Mouse (Mus musculus) midbrain, embryonic 14.5 days (tissue): ENCODE measurements around the gene Fam83e. TPM values are rescaled to one million over a fixed set of nuclear protein-coding genes. Genes with fewer than 3 reads are reported as not detected.

Source experiments
- ATAC-seq: fragments of 200-750 bp; cut with Nextera tagmentation; 2 replicates; pipeline ENCODE4 v1.8.0; 2017; ENCODE audit warnings: moderate number of reproducible peaks, moderate library complexity; ENCODE audit not compliant: low FRiP score, low TSS enrichment
- DNase-seq: peaks from one replicate; pipeline ENCODE4 v3.0.0-alpha.2; 2015
- H3K27ac ChIP-seq: fragments of 300-500 bp; sonication (generic); replicated peaks from 2 replicates; pipeline ENCODE4 v1.5.1; 2014; ENCODE audit warnings: mild to moderate bottlenecking, low read depth, low read length, moderate library complexity
- H3K27me3 ChIP-seq: fragments of 300-500 bp; sonication (generic); 2 replicates; pipeline ENCODE4 v1.6.1; 2014; ENCODE audit warnings: low read length, control low read depth, mixed read lengths; ENCODE audit not compliant: control insufficient read depth, insufficient read depth
- H3K36me3 ChIP-seq: fragments of 300-500 bp; sonication (generic); 2 replicates; pipeline ENCODE4 v1.6.1; 2014; ENCODE audit warnings: low read length, control low read depth; ENCODE audit not compliant: control insufficient read depth, insufficient read depth
- H3K4me1 ChIP-seq: fragments of 300-500 bp; sonication (generic); 2 replicates; pipeline ENCODE4 v1.6.1; 2014; ENCODE audit warnings: mild to moderate bottlenecking, antibody characterized with exemption, low read length, control low read depth; ENCODE audit not compliant: control insufficient read depth, insufficient read depth
- H3K4me2 ChIP-seq: fragments of 300-500 bp; sonication (generic); 2 replicates; pipeline ENCODE4 v1.6.1; 2014; ENCODE audit warnings: mild to moderate bottlenecking, low read length, moderate library complexity
- H3K4me3 ChIP-seq: fragments of 300-500 bp; sonication (generic); replicated peaks from 2 replicates; pipeline ENCODE4 v1.5.1; 2014; ENCODE audit warnings: low read depth, low read length
- H3K9ac ChIP-seq: fragments of 300-500 bp; sonication (generic); replicated peaks from 2 replicates; pipeline ENCODE4 v1.6.1; 2014; ENCODE audit warnings: mild to moderate bottlenecking, low read length, moderate library complexity
- H3K9me3 ChIP-seq: fragments of 300-500 bp; sonication (generic); 2 replicates; pipeline ENCODE4 v1.6.1; 2016; ENCODE audit warnings: low read length, control low read depth, mixed read lengths; ENCODE audit not compliant: control insufficient read depth
- WGBS: fragments of 180-500 bp; shearing (Covaris S2); extraction: QIAGEN DNeasy Blood & Tissue Kit; methylation state at CpG from one replicate; pipeline ENCODE4 v1.1.7; 2014; 5-methylcytosine and 5-hydroxymethylcytosine counted together
- polyA plus RNA-seq: library from polyadenylated mRNA; unstranded; fragments of >200 nt; fragmentation: Nextera tagmentation; extraction: Ambion mirVana; gene quantifications from 2 replicates; pipeline ENCODE4 v1.2.1, GENCODE M21; 2014

Fam83e gene
- polyA plus RNA-seq, 1 experiment from 2014 or later, result 0.46 TPM

- ATAC-seq, result no peak
- no peak overlapping the region for H3K9ac ChIP-seq
- H3K9me3 ChIP-seq, result no peaks in the 10 kb centered on the region
- no peaks in the 10 kb centered on the region for H3K36me3 ChIP-seq
- no peak overlapping the region for H3K4me2 ChIP-seq
- H3K4me1 ChIP-seq, result no peaks in the 10 kb centered on the region
- no peak for DNase-seq
- H3K27ac ChIP-seq, result no peak overlapping the region
- no peaks in the 10 kb centered on the region for H3K27me3 ChIP-seq
- WGBS, result 84% methylated on average over 7 of the region's 7 CpGs
- H3K4me3 ChIP-seq, result no peak overlapping the region
These were observed 54.2 kb downstream of the Fam83e start for GRCm38 (mm10) chr7:45775237-45775636.

Other genes with a start within 250 kb of the Fam83e start
- gene Tulp2, start 239.3 kb upstream of the Fam83e start, polyA plus RNA-seq, result 0.13 and 0.32 TPM in 2 replicates
- not detected in 2 replicates for gene Gm45808, start 234.4 kb upstream of the Fam83e start, polyA plus RNA-seq
- 3.1 and 3.2 TPM in 2 replicates for gene Dhdh, start 232.4 kb upstream of the Fam83e start, polyA plus RNA-seq
- gene Nucb1, start 210.8 kb upstream of the Fam83e start, polyA plus RNA-seq, result 86.5 and 89.5 TPM in 2 replicates
- gene Ppp1r15a, start 194.9 kb upstream of the Fam83e start, polyA plus RNA-seq, result 9.5 and 10.2 TPM in 2 replicates
- gene Plekha4, start 194.9 kb upstream of the Fam83e start, polyA plus RNA-seq, result 0.53 and 0.77 TPM in 2 replicates
- gene Hsd17b14, start 166.3 kb upstream of the Fam83e start, polyA plus RNA-seq, result not detected in 2 replicates
- 14.9 and 16.9 TPM in 2 replicates for gene Bcat2, start 151.1 kb upstream of the Fam83e start, polyA plus RNA-seq
- not detected in 2 replicates for gene Fgf21, start 105.7 kb upstream of the Fam83e start, polyA plus RNA-seq
- not detected in 2 replicates for gene Fut1, start 103.9 kb upstream of the Fam83e start, polyA plus RNA-seq
- gene Izumo1, start 99.4 kb upstream of the Fam83e start, polyA plus RNA-seq, result not detected in 2 replicates
- gene Rasip1, start 93.7 kb upstream of the Fam83e start, polyA plus RNA-seq, result 12.3 and 14.9 TPM in 2 replicates
- 3.0 and 4.3 TPM in 2 replicates for gene Mamstr, start 81.2 kb upstream of the Fam83e start, polyA plus RNA-seq
- gene Fut2, start 54.8 kb upstream of the Fam83e start, polyA plus RNA-seq, result 0.11 and 0.12 TPM in 2 replicates
- 0.30 TPM in 1 of 2 replicates, not detected in the other for gene Ntn5, start 37.2 kb upstream of the Fam83e start, polyA plus RNA-seq
- 0.21 TPM in 1 of 2 replicates, not detected in the other for gene Sec1, start 26.8 kb upstream of the Fam83e start, polyA plus RNA-seq
- gene Car11, start 21.4 kb upstream of the Fam83e start, polyA plus RNA-seq, result 28.1 and 49.1 TPM in 2 replicates
- gene Dbp, start 16.1 kb upstream of the Fam83e start, polyA plus RNA-seq, result 1.9 and 4.3 TPM in 2 replicates
- 631 and 710 TPM in 2 replicates for gene Rpl18, start 5.8 kb upstream of the Fam83e start, polyA plus RNA-seq
- 17.2 and 19.2 TPM in 2 replicates for gene Sphk2, start 3.2 kb upstream of the Fam83e start, polyA plus RNA-seq
- not detected in 2 replicates for gene Spaca4, start 4.6 kb downstream of the Fam83e start, polyA plus RNA-seq
- 25.2 and 30.2 TPM in 2 replicates for gene Lmtk3, start 62.5 kb downstream of the Fam83e start, polyA plus RNA-seq
- 5.2 and 8.5 TPM in 2 replicates for gene Sult2b1, start 63.5 kb downstream of the Fam83e start, polyA plus RNA-seq
- 281 and 288 TPM in 2 replicates for gene Cyth2, start 93.4 kb downstream of the Fam83e start, polyA plus RNA-seq
- 0.63 and 0.88 TPM in 2 replicates for gene Kcnj14, start 103.6 kb downstream of the Fam83e start, polyA plus RNA-seq
- 37.2 and 37.4 TPM in 2 replicates for gene Grwd1, start 109.7 kb downstream of the Fam83e start, polyA plus RNA-seq
- gene Kdelr1, start 151.6 kb downstream of the Fam83e start, polyA plus RNA-seq, result 99.1 and 126 TPM in 2 replicates
- gene Grin2d, start 157.2 kb downstream of the Fam83e start, polyA plus RNA-seq, result 2.3 and 4.4 TPM in 2 replicates
- gene Syngr4, start 175.5 kb downstream of the Fam83e start, polyA plus RNA-seq, result not detected in 2 replicates
- 5.1 and 7.5 TPM in 2 replicates for gene Tmem143, start 175.7 kb downstream of the Fam83e start, polyA plus RNA-seq
- gene Emp3, start 200.2 kb downstream of the Fam83e start, polyA plus RNA-seq, result 5.2 and 32.1 TPM in 2 replicates
- gene Ccdc114, start 202.9 kb downstream of the Fam83e start, polyA plus RNA-seq, result 2.6 and 3.1 TPM in 2 replicates